Mouse (Mus musculus): Measurements from ENCODE around the gene Sorcs3. TPM values are rescaled to one million over a fixed set of nuclear protein-coding genes. Genes with fewer than 3 reads are reported as not detected.

Gene Sorcs3
- polyA plus RNA-seq (2016; fragmentation: Nextera tagmentation; extraction: Ambion mirVana) = 9.3 and 11.1 TPM in 2 replicates

DNA sequence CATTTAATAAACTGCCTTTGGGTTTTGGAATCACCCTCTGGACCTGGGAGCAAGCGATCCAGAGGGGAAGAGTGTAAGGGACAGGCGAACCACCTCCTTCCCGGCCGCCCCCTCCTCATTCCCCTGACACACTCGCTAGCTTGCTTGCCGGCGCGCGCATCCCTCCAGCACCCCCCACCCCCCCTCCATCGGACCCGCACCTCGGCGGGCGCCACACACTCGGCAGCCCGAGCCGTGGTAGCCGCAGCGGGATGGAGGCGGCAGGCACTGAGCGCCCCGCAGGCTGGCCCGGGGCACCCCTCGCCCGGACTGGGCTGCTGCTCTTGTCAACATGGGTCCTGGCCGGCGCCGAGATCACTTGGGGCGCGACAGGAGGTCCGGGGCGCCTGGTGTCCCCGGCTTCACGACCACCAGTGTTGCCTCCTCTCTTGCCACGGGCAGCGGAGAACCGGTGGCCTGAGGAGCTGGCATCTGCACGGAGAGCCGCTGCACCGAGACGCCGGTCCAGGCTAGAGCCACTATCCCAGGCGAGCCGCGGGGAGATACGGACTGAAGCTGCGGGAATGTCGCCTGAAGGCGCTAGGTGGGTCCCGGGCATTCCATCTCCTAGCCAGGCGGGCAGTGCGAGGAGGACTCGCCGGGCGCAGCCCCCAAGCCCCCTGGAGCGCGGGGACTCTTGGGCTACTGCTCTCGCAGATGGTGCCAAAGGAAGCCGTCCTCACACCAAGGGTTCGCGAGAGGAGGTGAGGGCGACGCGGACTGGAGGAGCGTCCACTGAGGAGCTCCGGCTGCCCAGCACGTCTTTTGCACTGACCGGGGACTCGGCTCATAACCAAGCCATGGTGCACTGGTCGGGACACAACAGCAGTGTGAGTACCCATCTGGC, at the start of gene Sorcs3:
TSS of gene Sorcs3 (plus strand) at position 97 of the 886 bp plus-strand sequence.
- Histone ChIP-seq H3K9me3 (no peaks in the 10 kb centered on the region), H3K4me2 (replicated peaks) (peak within 1 kb of the TSS; percentile 99), H3K4me1 (peaks cover 25% of the 10 kb centered on the region), H3K4me3 (peak within 1 kb of the TSS; percentile 67), H3K36me3 (no peaks in the 10 kb centered on the region), H3K27ac (peak within 1 kb of the TSS; percentile 15; the same call in 1 of the 2 replicates), H3K9ac (peak within 1 kb of the TSS; percentile 72), H3K27me3 (replicated peaks) (peaks cover 17% of the 10 kb centered on the region)
- peak; percentile 57 for ATAC-seq (ENCODE audit: low FRiP score, low read depth)
- under 1% methylated on average over 70 of the region's 70 CpGs for WGBS

- H3K27me3 ChIP-seq (replicated peaks) = no peaks in the 10 kb centered on the region
- H3K9ac ChIP-seq = no peak overlapping the region
- no peaks in the 10 kb centered on the region for H3K9me3 ChIP-seq
- no peaks in the 10 kb centered on the region for H3K36me3 ChIP-seq
- no peak for ATAC-seq (ENCODE audit: low FRiP score, low read depth)
- WGBS = 88% methylated on average over 3 of the region's 3 CpGs
- no peak overlapping the region for H3K4me2 ChIP-seq (replicated peaks)
- H3K4me3 ChIP-seq = no peak overlapping the region
- no peaks in the 10 kb centered on the region for H3K4me1 ChIP-seq
- H3K27ac ChIP-seq = no peak overlapping the region
These were observed 40.5 kb upstream of the Sorcs3 start for GRCm38 (mm10) chr19:48165341-48165740.

GRCm38 (mm10) chr19:48167110-48167509, 38.7 kb upstream of the Sorcs3 start:
- Histone ChIP-seq H3K4me1 (no peaks in the 10 kb centered on the region), H3K36me3 (no peaks in the 10 kb centered on the region), H3K27me3 (replicated peaks) (no peaks in the 10 kb centered on the region), H3K4me2 (replicated peaks) (no peak overlapping the region), H3K4me3 (no peak overlapping the region), H3K9me3 (no peaks in the 10 kb centered on the region), H3K9ac (no peak overlapping the region), H3K27ac (no peak overlapping the region)
- 63% methylated on average over 1 of the region's 1 CpGs for WGBS
- no peak for ATAC-seq (ENCODE audit: low FRiP score, low read depth)

DNA sequence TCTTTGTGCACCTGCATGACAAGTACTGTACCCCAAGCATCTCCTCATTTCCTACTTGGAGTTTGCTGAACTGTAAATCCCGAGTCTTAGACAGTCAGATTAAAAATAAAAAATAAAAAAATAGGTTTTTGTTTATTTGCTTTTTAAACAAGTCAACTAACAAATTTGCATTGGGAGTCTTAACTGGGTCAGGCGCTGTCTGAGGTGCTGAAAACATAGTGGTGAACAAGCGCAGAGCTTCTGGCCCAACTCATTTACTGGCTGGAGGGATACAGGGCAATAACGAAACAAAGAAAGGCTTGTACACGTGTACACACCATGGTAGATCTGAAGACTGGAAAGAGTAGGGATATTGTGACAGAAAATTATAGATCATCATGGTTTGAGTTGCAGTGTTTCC, 37.5 kb upstream of the Sorcs3 start:
- Histone ChIP-seq H3K4me2 (replicated peaks) (no peak overlapping the region), H3K27ac (no peak overlapping the region), H3K4me3 (no peak overlapping the region), H3K36me3 (no peaks in the 10 kb centered on the region), H3K27me3 (replicated peaks) (no peaks in the 10 kb centered on the region), H3K9me3 (no peaks in the 10 kb centered on the region), H3K9ac (no peak overlapping the region), H3K4me1 (no peaks in the 10 kb centered on the region)
- 57% methylated on average over 5 of the region's 5 CpGs for WGBS
- ATAC-seq (ENCODE audit: low FRiP score, low read depth) = no peak

DNA sequence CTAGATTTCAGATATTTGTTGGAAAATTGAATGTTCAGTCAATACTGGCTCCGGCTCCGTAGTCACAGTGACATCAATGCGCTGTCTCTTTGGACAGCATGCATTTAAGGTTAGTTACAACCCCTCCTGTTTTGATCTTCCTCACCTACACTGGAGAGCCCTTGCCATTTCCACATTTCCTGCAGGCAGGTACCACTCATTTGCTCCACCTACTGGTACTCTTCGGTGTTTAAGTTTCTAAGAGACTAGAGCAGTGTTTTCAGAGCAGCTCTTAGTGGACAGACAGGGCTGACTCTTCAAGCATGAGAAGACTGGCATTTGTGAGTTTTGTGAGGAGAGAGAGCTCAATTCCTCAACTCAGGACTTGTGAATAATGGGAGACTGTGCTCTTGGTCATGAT, 31.1 kb upstream of the Sorcs3 start:
- Histone ChIP-seq H3K9me3 (no peaks in the 10 kb centered on the region), H3K4me2 (replicated peaks) (no peak overlapping the region), H3K27me3 (replicated peaks) (no peaks in the 10 kb centered on the region), H3K27ac (no peak overlapping the region), H3K4me3 (no peak overlapping the region), H3K9ac (no peak overlapping the region), H3K4me1 (no peaks in the 10 kb centered on the region), H3K36me3 (no peaks in the 10 kb centered on the region)
- ATAC-seq (ENCODE audit: low FRiP score, low read depth) = no peak
- 63% methylated on average over 4 of the region's 4 CpGs for WGBS

- H3K9ac ChIP-seq = no peak overlapping the region
- peak overlapping the region; percentile 99 for H3K4me2 ChIP-seq (replicated peaks)
- no peak overlapping the region for H3K27ac ChIP-seq
- 1% methylated on average over 21 of the region's 22 CpGs for WGBS
- peaks cover 17% of the 10 kb centered on the region for H3K27me3 ChIP-seq (replicated peaks)
- peaks cover 25% of the 10 kb centered on the region for H3K4me1 ChIP-seq
- ATAC-seq (ENCODE audit: low FRiP score, low read depth) = no peak
- no peaks in the 10 kb centered on the region for H3K36me3 ChIP-seq
- H3K9me3 ChIP-seq = no peaks in the 10 kb centered on the region
- peak overlapping the region; percentile 67; the same call in 1 of the 2 replicates for H3K4me3 ChIP-seq
These were observed 1.8 kb upstream of the Sorcs3 start for GRCm38 (mm10) chr19:48203928-48204470.

- no peaks in the 10 kb centered on the region for H3K9me3 ChIP-seq
- WGBS = under 1% methylated on average over 8 of the region's 8 CpGs
- peak overlapping the region; percentile 99 for H3K4me2 ChIP-seq (replicated peaks)
- no peaks in the 10 kb centered on the region for H3K36me3 ChIP-seq
- H3K27me3 ChIP-seq (replicated peaks) = peaks cover 17% of the 10 kb centered on the region
- 0 out of 2 replicates have a peak overlapping the region, but pooled peaks have one; percentile 72 for H3K9ac ChIP-seq
- no peak for ATAC-seq (ENCODE audit: low FRiP score, low read depth)
- H3K4me3 ChIP-seq = peak overlapping the region; percentile 67
- peaks cover 25% of the 10 kb centered on the region for H3K4me1 ChIP-seq
- H3K27ac ChIP-seq = no peak overlapping the region
These were observed 1.3 kb upstream of the Sorcs3 start for GRCm38 (mm10) chr19:48204476-48204875.

GRCm38 (mm10) chr19:48204892-48205761, 698 bp upstream of the Sorcs3 start:
- Histone ChIP-seq H3K4me2 (replicated peaks) (peak overlapping the region; percentile 99), H3K4me3 (peak overlapping the region; percentile 67), H3K27ac (no peak overlapping the region), H3K36me3 (no peaks in the 10 kb centered on the region), H3K9ac (peak overlapping the region; percentile 72), H3K4me1 (peaks cover 25% of the 10 kb centered on the region), H3K27me3 (replicated peaks) (peaks cover 17% of the 10 kb centered on the region), H3K9me3 (no peaks in the 10 kb centered on the region)
- WGBS = under 1% methylated on average over 53 of the region's 62 CpGs
- peak; percentile 48 for ATAC-seq (ENCODE audit: low FRiP score, low read depth)

DNA sequence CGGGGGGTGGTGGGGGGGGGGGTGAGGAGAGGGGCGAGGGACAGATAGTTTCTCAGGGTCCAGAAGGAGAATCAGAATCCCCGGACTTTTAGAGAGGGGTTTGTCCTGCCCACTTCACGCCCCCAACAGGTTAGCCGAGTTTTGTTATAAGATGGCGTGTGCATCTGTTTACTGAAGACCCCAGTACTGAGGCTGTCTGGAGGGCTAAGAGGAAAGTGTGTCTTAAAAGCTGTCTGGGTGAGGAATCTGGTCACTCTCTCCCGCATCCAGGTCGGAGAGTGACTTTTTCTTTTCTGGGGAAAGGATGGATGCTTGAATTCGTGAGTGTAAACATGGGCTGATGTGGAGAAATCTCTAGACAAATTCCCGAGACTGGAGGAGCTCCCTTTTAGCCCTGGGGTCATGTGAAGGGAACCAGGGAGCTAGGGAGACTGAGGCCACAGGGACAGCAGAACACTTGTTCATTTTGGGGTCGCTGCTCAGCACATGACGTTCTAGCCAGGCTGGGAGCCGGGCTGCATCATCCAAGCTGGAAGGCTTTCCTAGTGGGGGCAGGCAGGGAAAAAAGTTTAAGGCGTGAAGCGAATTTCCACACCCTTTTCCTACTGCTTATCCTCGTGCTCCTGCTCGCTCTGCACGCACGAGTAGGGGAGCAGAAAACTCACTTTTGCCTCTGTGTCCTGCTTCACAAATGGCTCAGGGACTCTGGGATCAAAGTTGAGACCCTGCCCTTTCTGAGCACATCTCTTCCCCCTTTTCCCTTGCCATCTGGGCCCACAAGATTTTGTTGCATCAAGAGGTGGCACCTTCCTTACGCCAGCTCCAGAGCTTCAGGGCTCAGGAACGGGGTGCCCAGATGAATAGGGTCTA, 1.3 kb downstream of the Sorcs3 start:
- Histone ChIP-seq H3K27me3 (replicated peaks) (peaks cover 17% of the 10 kb centered on the region), H3K36me3 (no peaks in the 10 kb centered on the region), H3K9ac (peak overlapping the region; percentile 72), H3K4me1 (peaks cover 25% of the 10 kb centered on the region), H3K27ac (no peak overlapping the region), H3K4me3 (peak overlapping the region; percentile 67), H3K4me2 (replicated peaks) (peak overlapping the region; percentile 99), H3K9me3 (0 out of 2 replicates have a peak, but pooled peaks cover 2% of the 10 kb centered on the region)
- no peak for ATAC-seq (ENCODE audit: low FRiP score, low read depth)
- 2% methylated on average over 21 of the region's 21 CpGs for WGBS

GRCm38 (mm10) chr19:48207731-48208370, 2.0 kb downstream of the Sorcs3 start:
- Histone ChIP-seq H3K4me1 (peaks cover 25% of the 10 kb centered on the region), H3K27me3 (replicated peaks) (peaks cover 17% of the 10 kb centered on the region), H3K27ac (no peak overlapping the region), H3K4me3 (peak overlapping the region; percentile 67), H3K36me3 (no peaks in the 10 kb centered on the region), H3K9me3 (0 out of 2 replicates have a peak, but pooled peaks cover 7% of the 10 kb centered on the region), H3K9ac (peak overlapping the region; percentile 72), H3K4me2 (replicated peaks) (peak overlapping the region; percentile 99)
- ATAC-seq (ENCODE audit: low FRiP score, low read depth) = no peak
- WGBS = 6% methylated on average over 10 of the region's 10 CpGs

- ATAC-seq (ENCODE audit: low FRiP score, low read depth) = no peak
- Histone ChIP-seq H3K4me3 (no peak overlapping the region), H3K36me3 (no peaks in the 10 kb centered on the region), H3K27me3 (replicated peaks) (no peaks in the 10 kb centered on the region), H3K27ac (no peak overlapping the region), H3K4me1 (no peaks in the 10 kb centered on the region), H3K4me2 (replicated peaks) (no peak overlapping the region), H3K9ac (no peak overlapping the region), H3K9me3 (0 out of 2 replicates have a peak, but pooled peaks cover 7% of the 10 kb centered on the region)
These were observed 9.6 kb downstream of the Sorcs3 start for GRCm38 (mm10) chr19:48215379-48215778.

Measured in neural tube, embryonic 12.5 days (tissue).